Mouse (Mus musculus): Measurements from ENCODE around the gene Mcoln1. TPM values are rescaled to one million over a fixed set of nuclear protein-coding genes. Genes with fewer than 3 reads are reported as not detected.

Gene Mcoln1
- polyA plus RNA-seq, 1 experiment from 2014 or later = 19.9 TPM

DNA sequence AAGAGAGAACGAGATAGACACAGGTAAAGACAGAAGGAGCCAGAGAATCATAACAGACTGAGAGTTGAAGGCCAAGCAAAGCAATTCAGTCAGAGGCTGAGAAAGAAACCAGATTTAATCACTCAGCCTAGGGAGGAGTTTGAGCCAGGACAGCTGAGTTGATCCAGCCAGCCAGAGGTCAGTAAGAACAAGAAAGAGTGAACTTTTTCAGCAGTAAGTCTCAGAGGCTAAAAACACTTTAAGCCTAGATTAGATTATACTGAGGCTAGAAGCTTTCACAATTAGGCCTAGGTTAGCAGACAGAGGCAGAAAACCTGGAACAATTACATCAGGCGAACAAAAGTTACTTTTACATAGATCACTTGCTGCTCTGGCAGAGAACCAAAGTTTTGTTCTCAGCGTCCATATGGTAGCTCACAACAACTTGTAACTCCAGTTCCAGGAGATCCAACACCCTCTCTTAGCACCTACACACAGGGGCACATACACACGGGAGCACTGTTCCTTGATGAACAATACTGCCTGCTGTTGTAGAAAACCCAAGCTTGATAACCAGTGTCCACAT, 20.0 kb upstream of the Mcoln1 start:
- no peaks in the 10 kb centered on the region for H3K9me3 ChIP-seq (ENCODE audit: low read length)
- H3K4me3 ChIP-seq (ENCODE audit: low read depth, low read length) = no peak overlapping the region
- 0 out of 2 replicates have a peak, but pooled peaks cover 9% of the 10 kb centered on the region for H3K4me1 ChIP-seq (ENCODE audit: insufficient read depth)
- ATAC-seq (no peak), DNase-seq (no peak)
- H3K9ac ChIP-seq (replicated peaks) = no peak overlapping the region
- H3K36me3 ChIP-seq (replicated peaks; ENCODE audit: insufficient read depth, low read length) = no peaks in the 10 kb centered on the region
- no peak overlapping the region for H3K4me2 ChIP-seq (ENCODE audit: low read depth, low read length)
- H3K27me3 ChIP-seq (ENCODE audit: insufficient read depth, low read length) = peaks cover 7% of the 10 kb centered on the region; the same call in 1 of the 2 replicates
- 63% methylated on average over 4 of the region's 4 CpGs for WGBS (ENCODE audit: insufficient replicate concordance)
- TF ChIP-seq CTCF (IDR thresholded peaks at IDR 0.05; ENCODE audit: low read depth) (no peak), EP300 (IDR thresholded peaks at IDR 0.05; ENCODE audit: low read depth) (no peak)
- H3K27ac ChIP-seq (ENCODE audit: low read depth) = no peak overlapping the region

DNA sequence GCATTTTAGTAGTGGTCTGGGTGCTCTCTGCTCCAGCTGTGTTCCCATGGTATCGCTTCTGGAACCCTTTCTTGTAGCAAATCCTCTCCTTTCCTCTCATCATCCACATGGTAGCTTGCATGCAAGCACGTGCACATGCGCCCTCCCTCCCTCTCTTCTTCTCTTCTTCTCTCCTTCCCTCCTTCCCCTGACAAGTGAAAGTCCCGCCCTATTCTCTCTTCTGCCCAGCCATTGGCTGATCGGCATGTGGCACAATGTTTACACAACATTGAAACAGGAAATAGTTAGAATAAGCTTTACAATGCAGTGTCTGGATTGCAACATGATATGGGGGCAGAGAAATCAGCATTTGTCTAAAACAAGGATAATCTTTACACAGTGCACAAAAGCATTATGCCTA, 18.7 kb upstream of the Mcoln1 start:
- DNase-seq = no peak
- peaks cover 3% of the 10 kb centered on the region; the same call in 1 of the 2 replicates for H3K27me3 ChIP-seq (ENCODE audit: insufficient read depth, low read length)
- H3K36me3 ChIP-seq (replicated peaks; ENCODE audit: insufficient read depth, low read length) = no peaks in the 10 kb centered on the region
- 52% methylated on average over 5 of the region's 5 CpGs for WGBS (ENCODE audit: insufficient replicate concordance)
- 0 out of 2 replicates have a peak, but pooled peaks cover 9% of the 10 kb centered on the region for H3K4me1 ChIP-seq (ENCODE audit: insufficient read depth)
- no peaks in the 10 kb centered on the region for H3K9me3 ChIP-seq (ENCODE audit: low read length)
- no peak overlapping the region for H3K4me2 ChIP-seq (ENCODE audit: low read depth, low read length)
- TF ChIP-seq EP300 (IDR thresholded peaks at IDR 0.05; ENCODE audit: low read depth) = no peak
- TF ChIP-seq CTCF (IDR thresholded peaks at IDR 0.05; ENCODE audit: low read depth) = no peak
- H3K9ac ChIP-seq (replicated peaks) = no peak overlapping the region
- H3K27ac ChIP-seq (ENCODE audit: low read depth) = no peak overlapping the region
- peak; percentile 70 for ATAC-seq
- no peak overlapping the region for H3K4me3 ChIP-seq (ENCODE audit: low read depth, low read length)

DNA sequence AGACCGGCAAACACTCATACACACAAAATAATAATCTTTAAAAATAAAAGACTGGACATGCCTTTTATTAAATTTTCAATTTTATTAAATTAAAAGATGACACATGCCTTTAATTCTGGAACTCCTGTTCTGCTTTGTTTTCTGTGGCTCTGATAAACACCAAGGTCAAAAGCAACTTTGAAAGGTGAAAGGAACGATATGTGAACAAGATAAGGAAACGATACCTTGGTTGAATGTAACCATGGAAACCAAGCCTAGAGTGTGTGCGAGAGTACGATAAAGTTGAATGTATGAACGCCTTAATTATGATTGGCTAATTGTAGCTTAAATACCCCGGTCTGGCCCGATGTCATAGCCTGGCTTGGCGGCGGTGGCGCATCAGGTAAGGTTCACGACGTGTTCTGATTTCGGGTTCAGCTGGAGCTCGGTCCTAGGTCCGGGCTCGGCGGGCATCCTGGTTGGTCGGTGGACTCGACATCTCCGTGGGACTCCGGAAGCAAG, 18.0 kb upstream of the Mcoln1 start:
- H3K9ac ChIP-seq (replicated peaks) = no peak overlapping the region
- H3K36me3 ChIP-seq (replicated peaks; ENCODE audit: insufficient read depth, low read length) = no peaks in the 10 kb centered on the region
- no peak overlapping the region for H3K27ac ChIP-seq (ENCODE audit: low read depth)
- ATAC-seq (no peak), DNase-seq (no peak)
- WGBS (ENCODE audit: insufficient replicate concordance) = 82% methylated on average over 22 of the region's 22 CpGs
- 0 out of 2 replicates have a peak, but pooled peaks cover 9% of the 10 kb centered on the region for H3K4me1 ChIP-seq (ENCODE audit: insufficient read depth)
- no peak overlapping the region for H3K4me3 ChIP-seq (ENCODE audit: low read depth, low read length)
- TF ChIP-seq CTCF (IDR thresholded peaks at IDR 0.05; ENCODE audit: low read depth) (no peak), EP300 (IDR thresholded peaks at IDR 0.05; ENCODE audit: low read depth) (no peak)
- no peaks in the 10 kb centered on the region for H3K9me3 ChIP-seq (ENCODE audit: low read length)
- H3K27me3 ChIP-seq (ENCODE audit: insufficient read depth, low read length) = peaks cover 3% of the 10 kb centered on the region; the same call in 1 of the 2 replicates
- H3K4me2 ChIP-seq (ENCODE audit: low read depth, low read length) = no peak overlapping the region

GRCm38 (mm10) chr8:3483546-3483945, 16.7 kb upstream of the Mcoln1 start:
- Histone ChIP-seq H3K27me3 (ENCODE audit: insufficient read depth, low read length) (no peaks in the 10 kb centered on the region), H3K4me2 (ENCODE audit: low read depth, low read length) (no peak overlapping the region), H3K4me1 (ENCODE audit: insufficient read depth) (0 out of 2 replicates have a peak, but pooled peaks cover 9% of the 10 kb centered on the region), H3K4me3 (ENCODE audit: low read depth, low read length) (no peak overlapping the region), H3K9me3 (ENCODE audit: low read length) (no peaks in the 10 kb centered on the region), H3K9ac (replicated peaks) (no peak overlapping the region), H3K27ac (ENCODE audit: low read depth) (no peak overlapping the region), H3K36me3 (replicated peaks; ENCODE audit: insufficient read depth, low read length) (no peaks in the 10 kb centered on the region)
- 50% methylated on average over 7 of the region's 7 CpGs for WGBS (ENCODE audit: insufficient replicate concordance)
- DNase-seq (no peak), ATAC-seq (no peak)
- TF ChIP-seq EP300 (IDR thresholded peaks at IDR 0.05; ENCODE audit: low read depth) (no peak), CTCF (IDR thresholded peaks at IDR 0.05; ENCODE audit: low read depth) (no peak)

DNA sequence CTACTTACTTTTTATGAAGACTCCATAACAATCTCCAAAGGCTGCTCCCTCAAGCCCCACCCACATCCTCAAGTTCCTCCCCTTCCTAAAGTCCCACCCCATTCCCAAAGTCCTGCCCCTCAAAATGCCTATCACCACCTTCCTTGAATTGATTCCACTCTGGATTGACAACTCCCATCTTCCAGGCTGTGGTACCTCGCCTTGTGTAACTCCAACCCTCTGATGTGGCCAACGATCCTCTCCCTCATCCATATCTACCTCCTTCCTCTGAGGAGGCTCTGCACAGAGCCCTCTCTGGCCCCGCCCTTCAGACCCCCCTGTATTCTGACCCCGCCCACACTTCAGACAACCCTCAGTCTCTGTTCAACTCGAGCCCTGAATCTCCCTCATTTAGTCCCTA, 15.1 kb upstream of the Mcoln1 start:
- DNase-seq = no peak
- ATAC-seq = no peak
- Histone ChIP-seq H3K27ac (ENCODE audit: low read depth) (no peak overlapping the region), H3K36me3 (replicated peaks; ENCODE audit: insufficient read depth, low read length) (no peaks in the 10 kb centered on the region), H3K9ac (replicated peaks) (no peak overlapping the region), H3K4me2 (ENCODE audit: low read depth, low read length) (no peak overlapping the region), H3K4me1 (ENCODE audit: insufficient read depth) (0 out of 2 replicates have a peak, but pooled peaks cover 6% of the 10 kb centered on the region), H3K27me3 (ENCODE audit: insufficient read depth, low read length) (no peaks in the 10 kb centered on the region), H3K9me3 (ENCODE audit: low read length) (no peaks in the 10 kb centered on the region), H3K4me3 (ENCODE audit: low read depth, low read length) (no peak overlapping the region)
- WGBS (ENCODE audit: insufficient replicate concordance) = 25% methylated on average over 5 of the region's 5 CpGs
- TF ChIP-seq CTCF (IDR thresholded peaks at IDR 0.05; ENCODE audit: low read depth) = no peak

DNA sequence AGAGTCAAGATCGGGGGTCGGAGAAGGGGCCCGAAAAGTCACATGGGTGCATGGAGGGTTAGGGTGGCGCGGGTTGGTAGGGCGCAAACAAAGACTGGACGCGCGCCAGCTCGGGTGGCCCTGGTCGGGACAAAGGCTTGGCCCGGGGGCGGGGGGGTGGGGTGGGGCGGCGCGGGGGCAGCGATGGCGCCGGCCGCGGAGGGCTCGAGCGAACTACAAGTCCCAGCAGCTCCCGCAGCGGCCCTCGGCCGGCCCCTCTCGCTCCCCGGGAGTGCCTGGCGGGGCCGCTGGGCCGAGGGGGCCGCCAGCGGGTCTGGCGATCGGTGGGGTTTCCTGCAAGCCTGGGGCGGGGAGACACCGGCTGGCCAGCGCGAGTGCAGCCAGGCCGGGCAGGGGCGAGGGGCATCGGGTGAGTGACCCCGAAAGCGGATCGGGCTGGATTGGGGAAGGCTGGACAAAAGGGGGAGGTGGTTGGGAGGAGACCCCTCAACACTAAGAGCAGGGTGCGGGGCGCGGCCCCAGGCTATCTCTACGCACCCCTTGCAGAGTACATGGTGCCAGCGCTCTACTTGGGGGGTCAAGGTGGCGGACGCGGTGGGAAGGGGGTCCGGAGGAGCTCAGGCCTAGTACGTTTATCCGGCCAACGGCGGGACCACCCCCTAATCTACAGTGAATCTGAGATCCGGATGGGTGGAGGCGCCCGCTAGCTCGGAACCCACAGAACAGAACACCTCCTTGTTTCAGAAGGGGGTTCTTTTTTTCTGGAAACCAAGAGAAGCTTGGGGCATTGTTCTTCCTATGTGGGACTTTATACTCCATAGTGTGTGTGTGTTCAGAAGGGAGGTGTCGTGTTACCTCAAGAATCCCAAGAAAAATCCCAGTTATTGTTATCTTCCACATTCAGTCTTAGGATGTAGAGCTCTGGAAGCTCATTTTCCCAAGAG, 7.1 kb upstream of the Mcoln1 start, which contains the start of gene Zfp358:
Gene Zfp358 (plus strand): TSS at position 238 of the 944 bp plus-strand sequence.
- H3K4me2 ChIP-seq (ENCODE audit: low read depth, low read length) = peak within 1 kb of the TSS; percentile 79
- peaks cover 11% of the 10 kb centered on the region for H3K36me3 ChIP-seq (replicated peaks; ENCODE audit: insufficient read depth, low read length)
- no peaks in the 10 kb centered on the region for H3K9me3 ChIP-seq (ENCODE audit: low read length)
- H3K27me3 ChIP-seq (ENCODE audit: insufficient read depth, low read length) = no peaks in the 10 kb centered on the region
- under 1% methylated on average over 53 of the region's 64 CpGs for WGBS (ENCODE audit: insufficient replicate concordance)
- DNase-seq = peak; percentile 76
- H3K4me3 ChIP-seq (ENCODE audit: low read depth, low read length) = peak within 1 kb of the TSS; percentile 78
- H3K27ac ChIP-seq (ENCODE audit: low read depth) = peak within 1 kb of the TSS; percentile 35
- peak; percentile 87 for ATAC-seq
- TF ChIP-seq CTCF (IDR thresholded peaks at IDR 0.05; ENCODE audit: low read depth) (no peak), EP300 (IDR thresholded peaks at IDR 0.05; ENCODE audit: low read depth) (no peak)
- peaks cover 10% of the 10 kb centered on the region; the same call in 1 of the 2 replicates for H3K4me1 ChIP-seq (ENCODE audit: insufficient read depth)
- peak within 1 kb of the TSS; percentile 91 for H3K9ac ChIP-seq (replicated peaks)

All from liver, postnatal 0 days (tissue).